Mouse (Mus musculus) midbrain, embryonic 11.5 days (tissue): Measurements from ENCODE around the gene Gm19426. TPM values are rescaled to one million over a fixed set of nuclear protein-coding genes. Genes with fewer than 3 reads are reported as not detected.

Experiments used
- ATAC-seq: fragments of 200-750 bp; cut with Nextera tagmentation; 2 replicates; pipeline ENCODE4 v1.8.0; 2017; ENCODE audit warnings: moderate TSS enrichment, moderate library complexity; ENCODE audit not compliant: low FRiP score
- DNase-seq: peaks from one replicate; pipeline ENCODE4 v3.0.0; 2015; ENCODE audit warnings: low spot score; ENCODE audit errors: missing footprints
- H3K27ac ChIP-seq: fragments of 300-500 bp; sonication (generic); 2 replicates; pipeline ENCODE4 v1.5.1; 2014; ENCODE audit warnings: low read depth, low read length
- H3K27me3 ChIP-seq: fragments of 300-500 bp; sonication (generic); 2 replicates; pipeline ENCODE4 v1.6.1; 2014; ENCODE audit warnings: mild to moderate bottlenecking, low read length, moderate library complexity, mixed read lengths; ENCODE audit not compliant: control insufficient read depth, insufficient read depth
- H3K36me3 ChIP-seq: fragments of 300-500 bp; sonication (generic); 2 replicates; pipeline ENCODE4 v1.6.1; 2014; ENCODE audit warnings: mild to moderate bottlenecking, low read length, moderate library complexity, mixed read lengths; ENCODE audit not compliant: control insufficient read depth, insufficient read depth
- H3K4me1 ChIP-seq: fragments of 300-500 bp; sonication (generic); 2 replicates; pipeline ENCODE4 v1.6.1; 2014; ENCODE audit warnings: low read length; ENCODE audit not compliant: control insufficient read depth, insufficient read depth
- H3K4me2 ChIP-seq: fragments of 300-500 bp; sonication (generic); 2 replicates; pipeline ENCODE4 v1.6.1; 2014; ENCODE audit warnings: mild to moderate bottlenecking, moderate library complexity
- H3K4me3 ChIP-seq: fragments of 300-500 bp; sonication (generic); 2 replicates; pipeline ENCODE4 v1.5.1; 2014; ENCODE audit warnings: low read depth, low read length
- H3K9ac ChIP-seq: fragments of 300-500 bp; sonication (generic); 2 replicates; pipeline ENCODE4 v1.6.1; 2014; ENCODE audit warnings: low read length
- H3K9me3 ChIP-seq: fragments of 300-500 bp; sonication (generic); 2 replicates; pipeline ENCODE4 v1.6.1; 2016; ENCODE audit warnings: low read length; ENCODE audit not compliant: control insufficient read depth
- WGBS: fragments of 180-500 bp; shearing (Covaris S2); extraction: QIAGEN DNeasy Blood & Tissue Kit; methylation state at CpG from one replicate; pipeline ENCODE4 v1.1.7; 2014; 5-methylcytosine and 5-hydroxymethylcytosine counted together
- polyA plus RNA-seq: library from polyadenylated mRNA; unstranded; fragments of >200 nt; fragmentation: Nextera tagmentation; extraction: Ambion mirVana; gene quantifications from 2 replicates; pipeline ENCODE4 v1.2.1, GENCODE M21; 2014

Gm19426 gene
- polyA plus RNA-seq, 1 experiment from 2014 or later, result 6.5 TPM

- no peak overlapping the region for H3K4me2 ChIP-seq
- H3K9ac ChIP-seq, result no peak overlapping the region
- no peaks in the 10 kb centered on the region for H3K9me3 ChIP-seq
- H3K27me3 ChIP-seq, result no peaks in the 10 kb centered on the region
- no peak overlapping the region for H3K4me3 ChIP-seq
- H3K27ac ChIP-seq, result no peak overlapping the region
- no peak for DNase-seq
- no peaks in the 10 kb centered on the region for H3K4me1 ChIP-seq
- no peak for ATAC-seq
- no peaks in the 10 kb centered on the region for H3K36me3 ChIP-seq
- 88% methylated on average over 3 of the region's 3 CpGs for WGBS
These were observed 17.9 kb upstream of the Gm19426 start for GRCm38 (mm10) chr2:84761309-84761708.

DNA sequence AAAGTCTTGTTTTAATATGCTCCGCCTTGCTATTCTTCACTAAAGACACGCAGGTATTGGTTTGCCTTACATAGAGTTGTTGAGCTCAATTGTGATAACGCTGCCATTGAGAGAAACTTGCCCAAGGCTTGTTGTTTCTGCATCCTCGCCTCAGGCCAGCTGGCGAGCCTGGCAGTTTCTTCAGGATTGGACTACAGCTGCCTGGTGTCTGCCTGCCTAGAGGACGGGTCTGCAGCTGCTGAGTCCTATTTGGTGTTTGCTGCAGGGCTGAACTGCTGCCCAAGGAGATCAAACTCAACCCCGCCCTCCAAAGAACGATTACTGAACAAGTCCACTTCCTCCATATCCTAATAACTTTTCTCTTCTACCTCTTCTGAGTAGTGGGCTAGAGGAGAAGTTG lies 17.3 kb upstream of the Gm19426 start:
- Histone ChIP-seq H3K4me1 (no peaks in the 10 kb centered on the region), H3K27ac (no peak overlapping the region), H3K4me3 (no peak overlapping the region), H3K9me3 (no peaks in the 10 kb centered on the region), H3K36me3 (no peaks in the 10 kb centered on the region), H3K27me3 (no peaks in the 10 kb centered on the region), H3K9ac (no peak overlapping the region), H3K4me2 (no peak overlapping the region)
- WGBS, result 73% methylated on average over 8 of the region's 8 CpGs
- no peak for DNase-seq
- ATAC-seq, result no peak

GRCm38 (mm10) chr2:84758542-84759127 lies 15.2 kb upstream of the Gm19426 start:
- Histone ChIP-seq H3K27ac (no peak overlapping the region), H3K9me3 (no peaks in the 10 kb centered on the region), H3K36me3 (no peaks in the 10 kb centered on the region), H3K27me3 (no peaks in the 10 kb centered on the region), H3K4me3 (no peak overlapping the region), H3K4me1 (no peaks in the 10 kb centered on the region), H3K4me2 (no peak overlapping the region), H3K9ac (no peak overlapping the region)
- WGBS, result 4% methylated on average over 2 of the region's 2 CpGs
- peak; percentile 92 for DNase-seq
- peak; percentile 62 for ATAC-seq

DNA sequence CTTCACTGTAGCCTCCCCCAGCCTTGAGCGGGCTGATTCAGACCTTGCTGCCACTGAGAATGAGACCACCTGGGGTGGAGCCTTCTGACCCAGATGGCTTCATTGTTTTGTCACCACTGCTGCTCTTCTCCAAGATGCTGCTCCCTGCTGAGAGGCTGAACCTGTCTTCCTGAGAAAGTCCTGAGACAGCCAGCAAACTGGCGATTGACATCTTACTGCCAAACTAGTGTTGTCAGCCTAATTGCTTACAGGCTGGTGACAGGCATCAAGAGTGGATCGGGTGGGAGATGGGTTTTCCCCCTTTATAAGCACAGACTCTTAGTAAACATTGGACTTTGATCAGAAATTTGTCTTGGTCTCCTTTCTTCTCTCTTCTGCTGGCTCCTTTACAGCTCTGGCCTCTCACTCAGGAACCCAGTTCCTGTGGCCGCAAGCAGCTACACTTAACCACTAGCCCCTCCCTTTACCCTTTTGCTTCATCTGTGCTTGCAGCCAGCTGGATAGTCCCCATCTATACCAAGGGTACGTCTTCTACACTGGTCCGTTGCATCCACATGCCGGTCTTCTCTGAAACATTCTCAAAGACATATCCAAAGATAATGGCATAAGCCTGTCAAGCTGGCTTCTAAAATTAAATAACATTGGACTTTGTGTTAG lies 13.7 kb upstream of the Gm19426 start:
- no peaks in the 10 kb centered on the region for H3K4me1 ChIP-seq
- no peak for ATAC-seq
- no peak overlapping the region for H3K9ac ChIP-seq
- no peak overlapping the region for H3K4me2 ChIP-seq
- no peak for DNase-seq
- H3K9me3 ChIP-seq, result no peaks in the 10 kb centered on the region
- no peak overlapping the region for H3K4me3 ChIP-seq
- no peaks in the 10 kb centered on the region for H3K36me3 ChIP-seq
- H3K27me3 ChIP-seq, result no peaks in the 10 kb centered on the region
- 61% methylated on average over 7 of the region's 7 CpGs for WGBS
- no peak overlapping the region for H3K27ac ChIP-seq

DNA sequence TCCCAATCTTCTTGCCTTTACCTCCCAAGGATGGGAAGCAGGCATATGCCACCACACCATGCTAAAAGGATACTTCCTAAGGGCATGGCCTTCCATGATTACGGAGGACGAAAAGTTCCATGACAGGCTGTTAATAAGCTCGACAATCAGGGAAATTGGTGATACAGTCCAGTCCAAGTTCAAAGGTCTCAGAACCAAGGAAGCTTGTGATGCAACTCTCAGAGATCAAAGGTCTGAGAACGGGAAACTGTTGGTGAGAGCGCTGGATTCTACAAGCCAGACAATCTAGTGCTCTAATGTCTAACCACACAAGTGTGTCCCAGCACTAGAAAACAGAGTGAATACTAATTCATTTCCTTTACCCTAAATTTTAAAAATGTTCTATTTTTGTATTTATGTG lies 12.8 kb upstream of the Gm19426 start:
- no peak overlapping the region for H3K9ac ChIP-seq
- no peak overlapping the region for H3K4me2 ChIP-seq

DNA sequence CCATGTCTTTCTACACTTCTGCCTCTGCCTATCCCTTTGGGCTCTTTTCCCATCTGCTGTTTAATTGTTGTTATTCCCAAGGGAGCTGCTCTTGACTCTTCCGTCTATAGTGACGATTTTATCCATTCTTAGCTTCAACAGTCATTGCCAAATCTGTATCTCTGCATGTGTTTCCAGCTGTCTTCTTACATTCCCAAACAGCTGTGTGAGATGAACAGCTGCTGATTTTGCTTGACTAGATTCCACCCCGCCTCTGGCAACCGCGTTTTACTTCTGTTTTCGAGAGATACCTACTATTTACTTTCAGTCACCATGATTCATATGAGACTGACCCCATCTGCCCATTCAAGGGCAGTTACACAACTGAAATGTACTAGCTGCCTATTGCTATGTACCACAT lies 6.7 kb upstream of the Gm19426 start:
- Histone ChIP-seq H3K4me1 (no peaks in the 10 kb centered on the region), H3K9ac (no peak overlapping the region), H3K27me3 (no peaks in the 10 kb centered on the region), H3K36me3 (no peaks in the 10 kb centered on the region), H3K4me3 (no peak overlapping the region), H3K9me3 (no peaks in the 10 kb centered on the region), H3K4me2 (no peak overlapping the region), H3K27ac (no peak overlapping the region)
- DNase-seq, result no peak
- WGBS, result 86% methylated on average over 6 of the region's 6 CpGs
- no peak for ATAC-seq

More for the DNA sequence above, 12.8 kb upstream of the Gm19426 start:
- 90% methylated on average over 5 of the region's 5 CpGs for WGBS
- H3K27ac ChIP-seq, result no peak overlapping the region
- H3K27me3 ChIP-seq, result no peaks in the 10 kb centered on the region
- no peaks in the 10 kb centered on the region for H3K9me3 ChIP-seq
- no peak for ATAC-seq
- DNase-seq, result no peak
- no peaks in the 10 kb centered on the region for H3K4me1 ChIP-seq
- no peaks in the 10 kb centered on the region for H3K36me3 ChIP-seq
- no peak overlapping the region for H3K4me3 ChIP-seq

DNA sequence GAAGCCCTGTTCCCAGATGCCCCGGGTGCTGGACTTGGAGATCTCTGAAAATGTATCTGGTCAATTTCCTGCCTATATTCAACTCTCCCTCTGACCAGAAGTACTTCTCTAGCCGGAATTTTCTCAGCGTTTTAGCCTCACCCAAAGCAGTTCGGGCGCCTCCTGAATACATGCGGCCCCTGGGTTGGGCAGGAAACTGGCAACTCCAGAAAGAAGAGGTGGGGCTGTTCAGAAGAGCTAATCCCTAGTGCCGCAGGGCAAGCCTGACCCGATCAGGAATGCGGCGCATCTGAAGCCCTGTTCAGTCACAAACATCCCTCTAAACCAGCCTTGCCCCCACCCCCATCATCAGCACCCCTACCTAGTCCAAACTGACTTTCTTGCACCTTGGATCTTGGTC lies 671 bp upstream of the Gm19426 start:
- peak overlapping the region; percentile 78 for H3K4me3 ChIP-seq
- peak; percentile 97 for DNase-seq
- WGBS, result 0% methylated on average over 10 of the region's 10 CpGs
- H3K4me2 ChIP-seq, result peak overlapping the region; percentile 72
- peak overlapping the region; percentile 99 for H3K27ac ChIP-seq
- ATAC-seq, result peak; percentile 22
- H3K36me3 ChIP-seq, result no peaks in the 10 kb centered on the region
- no peaks in the 10 kb centered on the region for H3K9me3 ChIP-seq
- peak overlapping the region; percentile 98 for H3K9ac ChIP-seq
- H3K27me3 ChIP-seq, result no peaks in the 10 kb centered on the region
- peaks cover 26% of the 10 kb centered on the region for H3K4me1 ChIP-seq

DNA sequence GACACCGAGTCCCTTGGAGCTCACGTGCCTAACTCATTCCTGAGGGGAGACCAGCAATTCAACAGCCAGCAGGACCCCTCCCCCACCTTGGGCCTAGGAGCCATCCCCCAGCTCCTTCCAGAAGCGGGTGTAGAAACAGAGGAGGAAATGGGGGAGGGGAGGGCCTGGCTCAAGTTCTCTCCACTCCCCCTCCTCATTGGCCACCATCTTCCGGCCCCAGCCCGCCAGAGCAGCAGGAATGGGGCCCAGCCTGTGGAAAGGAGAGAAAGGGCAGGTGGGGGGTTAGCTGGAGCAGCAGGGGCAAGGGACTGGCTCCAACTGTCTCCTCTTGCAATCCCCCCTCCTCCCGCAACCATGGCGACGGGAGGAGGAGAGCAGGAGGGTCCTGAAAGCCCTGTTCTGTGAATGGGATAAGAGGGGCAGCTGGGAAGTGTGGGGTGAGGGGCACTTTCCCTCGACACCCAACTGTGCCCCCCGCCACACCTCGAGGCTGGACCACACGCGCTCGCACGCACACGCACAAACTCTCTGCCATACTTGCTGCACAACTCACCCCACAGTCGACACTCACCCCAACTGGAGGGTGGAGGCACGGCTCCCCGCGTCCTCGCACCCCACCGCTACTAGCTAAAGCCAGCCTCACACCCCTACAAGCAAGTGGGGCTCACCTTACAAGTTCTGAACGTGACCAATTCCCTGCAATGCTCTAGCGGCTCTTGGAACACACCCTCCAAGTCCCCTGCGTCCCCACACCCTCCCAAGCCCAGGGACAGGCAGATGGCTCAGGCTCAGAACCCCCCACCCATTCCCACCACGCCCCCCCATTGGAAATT lies 788 bp downstream of the Gm19426 start:
- no peaks in the 10 kb centered on the region for H3K9me3 ChIP-seq
- H3K27ac ChIP-seq, result peak overlapping the region; percentile 99
- peak overlapping the region; percentile 78 for H3K4me3 ChIP-seq
- DNase-seq, result peak; percentile 98
- H3K4me1 ChIP-seq, result peaks cover 41% of the 10 kb centered on the region
- peak; percentile 86 for ATAC-seq
- under 1% methylated on average over 24 of the region's 26 CpGs for WGBS
- no peaks in the 10 kb centered on the region for H3K36me3 ChIP-seq
- H3K9ac ChIP-seq, result peak overlapping the region; percentile 98
- H3K27me3 ChIP-seq, result no peaks in the 10 kb centered on the region
- peak overlapping the region; percentile 72 for H3K4me2 ChIP-seq
